Mouse (Mus musculus): Measurements from ENCODE around the gene Klhdc3. TPM values are rescaled to one million over a fixed set of nuclear protein-coding genes. Genes with fewer than 3 reads are reported as not detected.

The Klhdc3 gene
- total and polyA plus RNA-seq, 3 experiments = 57.3 to 91.8 (median 68.9) TPM

DNA sequence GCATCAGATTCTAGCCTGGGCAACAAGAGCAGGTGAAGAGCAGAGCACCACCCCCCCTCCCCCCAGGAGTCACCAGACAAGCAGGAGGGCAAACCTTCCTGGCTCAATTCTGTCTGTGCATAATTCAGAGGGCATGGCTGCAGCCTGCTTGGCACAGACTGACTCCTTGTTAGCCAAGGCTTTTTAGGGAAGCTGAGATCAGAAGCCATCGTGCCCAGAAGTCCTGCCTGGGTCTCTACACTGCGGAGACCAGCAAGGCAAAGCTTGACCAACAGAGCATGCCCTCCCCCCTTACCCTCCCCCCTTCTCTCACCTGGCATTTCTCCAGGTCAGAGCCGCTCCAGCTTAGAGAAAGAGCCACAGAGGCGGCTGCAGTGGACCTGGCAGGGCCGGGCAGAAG lies 18.0 kb downstream of the Klhdc3 start:
- Histone ChIP-seq H3K27me3 (ENCODE audit: control insufficient read depth, insufficient read depth, low read length) (no peaks in the 10 kb centered on the region), H3K36me3 (ENCODE audit: control insufficient read depth, insufficient read depth, low read length) (no peaks in the 10 kb centered on the region), H3K4me3 (no peak overlapping the region), H3K9ac (ENCODE audit: low read depth, low read length) (no peak overlapping the region), H3K27ac (peak overlapping the region; percentile 54), H3K79me2 (replicated peaks; ENCODE audit: control insufficient read depth, insufficient read depth, low read length) (no peaks in the 10 kb centered on the region), H3K4me1 (ENCODE audit: control insufficient read depth, insufficient read depth, low read length) (no peaks in the 10 kb centered on the region)
- peak in 1 of 2 experiments; percentile 67 for DNase-seq
- WGBS = 62% methylated on average over 5 of the region's 5 CpGs
- TF ChIP-seq POLR2A (IDR thresholded peaks at IDR 0.05; ENCODE audit: insufficient read depth, low read depth, low read length) (no peak), EP300 (IDR thresholded peaks at IDR 0.05; ENCODE audit: insufficient read depth, low read depth, low read length) (peak; percentile 78)
- intact Hi-C loops (cut with DNase I) = loop anchor here (2.0 kb wide), 1 partner anchor 16 kb away; the partner anchor contains the start of gene Mea1

DNA sequence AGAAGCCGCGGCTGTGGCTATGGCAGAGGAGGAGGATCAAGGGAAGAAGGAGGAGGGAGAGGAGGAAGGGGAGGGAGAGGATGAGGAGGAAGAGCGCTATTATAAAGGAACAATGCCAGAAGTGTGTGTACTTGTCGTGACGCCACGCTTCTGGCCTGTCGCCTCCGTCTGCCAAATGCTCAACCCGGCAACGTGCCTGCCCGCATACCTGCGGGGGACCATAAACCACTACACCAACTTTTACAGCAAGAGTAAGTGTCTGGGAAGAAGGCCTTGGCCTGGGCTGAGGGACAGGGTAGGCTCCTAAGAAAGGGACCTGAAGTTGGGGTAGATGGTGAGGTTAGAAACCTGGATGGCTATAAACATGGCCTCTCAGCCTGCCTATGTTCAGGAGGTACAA lies 18.7 kb downstream of the Klhdc3 start:
- Histone ChIP-seq H3K4me1 (ENCODE audit: control insufficient read depth, insufficient read depth, low read length) (no peaks in the 10 kb centered on the region), H3K4me3 (no peak overlapping the region), H3K9ac (ENCODE audit: low read depth, low read length) (no peak overlapping the region), H3K27ac (peak overlapping the region; percentile 54), H3K27me3 (ENCODE audit: control insufficient read depth, insufficient read depth, low read length) (no peaks in the 10 kb centered on the region), H3K79me2 (replicated peaks; ENCODE audit: control insufficient read depth, insufficient read depth, low read length) (no peaks in the 10 kb centered on the region), H3K36me3 (ENCODE audit: control insufficient read depth, insufficient read depth, low read length) (no peaks in the 10 kb centered on the region)
- DNase-seq = no peak
- TF ChIP-seq POLR2A (IDR thresholded peaks at IDR 0.05; ENCODE audit: insufficient read depth, low read depth, low read length) = no peak
- no peak for TF ChIP-seq CTCF (IDR thresholded peaks at IDR 0.05)
- TF ChIP-seq EP300 (IDR thresholded peaks at IDR 0.05; ENCODE audit: insufficient read depth, low read depth, low read length) = no peak
- 76% methylated on average over 12 of the region's 12 CpGs for WGBS
- intact Hi-C loops (cut with DNase I) = loop anchor here (2.0 kb wide), 1 partner anchor 17 kb away; the partner anchor contains the start of gene Mea1

DNA sequence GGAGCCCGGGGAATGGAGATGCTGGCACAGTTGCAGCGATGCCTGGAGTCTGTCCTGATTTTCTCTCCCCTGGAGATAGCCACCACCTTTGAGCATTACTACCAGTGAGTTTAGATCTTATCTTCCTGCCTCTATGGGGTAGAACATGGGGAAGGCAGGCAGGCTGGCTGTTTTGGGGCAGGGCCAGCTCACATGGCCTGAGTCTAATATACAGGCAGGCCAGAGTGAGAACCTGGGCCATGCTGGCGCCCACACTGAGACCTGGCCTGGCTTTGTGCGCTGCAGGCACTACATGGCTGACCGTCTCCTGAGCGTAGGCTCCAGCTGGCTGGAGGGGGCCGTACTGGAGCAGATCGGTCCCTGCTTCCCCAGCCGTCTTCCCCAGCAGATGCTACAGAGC lies 19.4 kb downstream of the Klhdc3 start:
- H3K27me3 ChIP-seq (ENCODE audit: control insufficient read depth, insufficient read depth, low read length) = no peaks in the 10 kb centered on the region
- no peaks in the 10 kb centered on the region for H3K36me3 ChIP-seq (ENCODE audit: control insufficient read depth, insufficient read depth, low read length)
- H3K27ac ChIP-seq = no peak overlapping the region
- no peaks in the 10 kb centered on the region for H3K79me2 ChIP-seq (replicated peaks; ENCODE audit: control insufficient read depth, insufficient read depth, low read length)
- intact Hi-C loops (cut with DNase I) = no loop called here
- DNase-seq = no peak
- 94% methylated on average over 9 of the region's 9 CpGs for WGBS
- no peak overlapping the region for H3K9ac ChIP-seq (ENCODE audit: low read depth, low read length)
- no peak overlapping the region for H3K4me3 ChIP-seq
- no peaks in the 10 kb centered on the region for H3K4me1 ChIP-seq (ENCODE audit: control insufficient read depth, insufficient read depth, low read length)
- TF ChIP-seq POLR2A (IDR thresholded peaks at IDR 0.05; ENCODE audit: insufficient read depth, low read depth, low read length) = no peak
- TF ChIP-seq EP300 (IDR thresholded peaks at IDR 0.05; ENCODE audit: insufficient read depth, low read depth, low read length) = no peak
- no peak for TF ChIP-seq CTCF (IDR thresholded peaks at IDR 0.05)

DNA sequence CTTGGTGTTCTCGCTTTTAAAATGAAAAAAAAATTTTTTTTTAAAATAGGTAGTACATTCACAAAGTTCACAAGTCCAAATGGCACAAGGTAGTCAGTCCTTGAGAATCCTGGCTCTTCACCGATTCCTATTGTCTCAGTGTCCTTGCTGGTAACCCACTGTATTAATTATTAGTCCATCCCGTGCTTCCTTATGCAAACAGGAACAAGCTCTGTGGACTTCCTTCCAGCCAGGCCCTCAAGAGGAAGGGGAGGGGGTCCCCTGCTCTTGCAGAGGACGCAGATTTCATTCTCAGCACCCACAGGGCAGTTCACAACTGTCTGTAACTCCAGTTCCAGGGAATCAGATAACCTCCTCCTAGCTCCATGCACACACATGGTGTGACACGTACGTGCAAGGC lies 24.7 kb downstream of the Klhdc3 start:
- no peaks in the 10 kb centered on the region for H3K36me3 ChIP-seq (ENCODE audit: control insufficient read depth, insufficient read depth, low read length)
- no peaks in the 10 kb centered on the region for H3K27me3 ChIP-seq (ENCODE audit: control insufficient read depth, insufficient read depth, low read length)
- H3K4me1 ChIP-seq (ENCODE audit: control insufficient read depth, insufficient read depth, low read length) = peaks cover 8% of the 10 kb centered on the region
- no peak overlapping the region for H3K27ac ChIP-seq
- 60% methylated on average over 6 of the region's 6 CpGs for WGBS
- intact Hi-C loops (cut with DNase I) = no loop called here
- no peak for TF ChIP-seq EP300 (IDR thresholded peaks at IDR 0.05; ENCODE audit: insufficient read depth, low read depth, low read length)
- no peak for TF ChIP-seq CTCF (IDR thresholded peaks at IDR 0.05)
- TF ChIP-seq POLR2A (IDR thresholded peaks at IDR 0.05; ENCODE audit: insufficient read depth, low read depth, low read length) = no peak
- H3K79me2 ChIP-seq (replicated peaks; ENCODE audit: control insufficient read depth, insufficient read depth, low read length) = peaks cover 3% of the 10 kb centered on the region
- no peak for DNase-seq
- no peak overlapping the region for H3K9ac ChIP-seq (ENCODE audit: low read depth, low read length)
- no peak overlapping the region for H3K4me3 ChIP-seq

DNA sequence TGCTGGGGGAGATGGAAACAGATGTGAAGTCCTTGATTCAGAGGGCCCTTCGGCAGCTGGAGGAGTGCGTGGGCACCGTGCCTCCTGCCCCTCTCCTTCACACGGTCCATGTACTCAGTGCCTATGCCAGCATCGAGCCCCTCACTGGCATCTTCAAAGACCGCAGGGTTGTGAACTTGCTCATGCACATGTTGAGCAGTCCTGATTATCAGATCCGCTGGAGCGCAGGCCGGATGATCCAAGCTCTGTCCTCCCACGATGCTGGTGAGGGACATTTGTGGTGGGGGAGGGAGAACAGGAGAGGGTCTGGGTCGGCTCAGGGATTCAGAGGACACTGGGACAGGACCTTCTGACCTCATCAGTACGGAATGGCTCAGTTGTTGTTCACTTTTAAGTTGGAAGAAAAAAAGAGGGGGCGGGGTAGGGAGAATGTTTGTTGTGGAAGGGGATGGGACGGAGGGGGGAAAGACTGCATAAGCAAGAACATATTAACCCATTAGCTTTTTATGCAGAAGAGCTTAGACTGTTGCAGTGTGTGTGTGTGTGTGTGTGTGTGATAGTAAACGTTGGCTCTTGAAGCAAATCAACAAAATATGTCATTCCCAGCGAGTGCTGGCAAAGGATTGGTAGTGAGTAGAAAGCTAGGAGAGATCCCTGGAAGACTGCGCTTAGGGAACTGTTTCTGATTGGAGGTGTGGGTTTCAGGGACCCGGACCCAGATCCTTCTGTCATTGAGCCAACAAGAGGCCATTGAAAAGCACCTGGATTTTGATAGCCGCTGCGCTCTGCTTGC lies 28.8 kb downstream of the Klhdc3 start:
- Histone ChIP-seq H3K36me3 (ENCODE audit: control insufficient read depth, insufficient read depth, low read length) (no peaks in the 10 kb centered on the region), H3K27me3 (ENCODE audit: control insufficient read depth, insufficient read depth, low read length) (no peaks in the 10 kb centered on the region), H3K4me3 (no peak overlapping the region), H3K9ac (ENCODE audit: low read depth, low read length) (no peak overlapping the region), H3K4me1 (ENCODE audit: control insufficient read depth, insufficient read depth, low read length) (peaks cover 10% of the 10 kb centered on the region), H3K79me2 (replicated peaks; ENCODE audit: control insufficient read depth, insufficient read depth, low read length) (peaks cover 3% of the 10 kb centered on the region), H3K27ac (no peak overlapping the region; the same call in 1 of the 2 replicates)
- intact Hi-C loops (cut with DNase I) = no loop called here
- no peak for DNase-seq
- TF ChIP-seq POLR2A (IDR thresholded peaks at IDR 0.05; ENCODE audit: insufficient read depth, low read depth, low read length) = no peak
- TF ChIP-seq CTCF (IDR thresholded peaks at IDR 0.05) = no peak
- TF ChIP-seq EP300 (IDR thresholded peaks at IDR 0.05; ENCODE audit: insufficient read depth, low read depth, low read length) = no peak
- WGBS = 48% methylated on average over 20 of the region's 20 CpGs

DNA sequence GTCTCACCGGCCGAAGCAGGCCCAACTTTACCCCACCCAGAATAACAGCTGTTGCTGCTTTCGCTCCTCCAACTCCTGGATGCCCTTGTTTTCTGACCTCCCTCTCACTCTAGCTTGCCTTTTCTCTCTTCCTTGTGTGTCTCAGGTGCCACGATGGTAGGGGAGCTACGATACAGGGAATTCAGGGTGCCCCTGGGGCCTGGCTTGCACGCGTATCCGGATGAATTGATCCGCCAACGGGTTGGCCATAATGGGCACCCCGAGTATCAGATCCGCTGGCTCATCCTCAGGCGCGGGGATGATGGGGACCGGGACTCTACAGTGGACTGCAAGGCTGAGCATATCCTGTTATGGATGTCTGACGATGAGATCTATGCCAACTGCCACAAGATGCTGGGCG lies 29.4 kb downstream of the Klhdc3 start:
- peaks cover 3% of the 10 kb centered on the region for H3K79me2 ChIP-seq (replicated peaks; ENCODE audit: control insufficient read depth, insufficient read depth, low read length)
- DNase-seq = no peak

More for the DNA sequence above, 29.4 kb downstream of the Klhdc3 start:
- WGBS = 55% methylated on average over 17 of the region's 17 CpGs
- Histone ChIP-seq H3K9ac (ENCODE audit: low read depth, low read length) (peak overlapping the region; percentile 75), H3K27ac (peak overlapping the region; percentile 92), H3K4me3 (peak overlapping the region; percentile 73), H3K27me3 (ENCODE audit: control insufficient read depth, insufficient read depth, low read length) (no peaks in the 10 kb centered on the region), H3K4me1 (ENCODE audit: control insufficient read depth, insufficient read depth, low read length) (peaks cover 10% of the 10 kb centered on the region), H3K36me3 (ENCODE audit: control insufficient read depth, insufficient read depth, low read length) (no peaks in the 10 kb centered on the region)
- TF ChIP-seq EP300 (IDR thresholded peaks at IDR 0.05; ENCODE audit: insufficient read depth, low read depth, low read length) (no peak), POLR2A (IDR thresholded peaks at IDR 0.05; ENCODE audit: insufficient read depth, low read depth, low read length) (no peak), CTCF (IDR thresholded peaks at IDR 0.05) (no peak)
- intact Hi-C loops (cut with DNase I) = no loop called here
